Mouse (Mus musculus): Measurements from ENCODE around the gene 1700016D06Rik. TPM values are rescaled to one million over a fixed set of nuclear protein-coding genes. Genes with fewer than 3 reads are reported as not detected.

The 1700016D06Rik gene
- total RNA-seq (2021), result not detected

DNA sequence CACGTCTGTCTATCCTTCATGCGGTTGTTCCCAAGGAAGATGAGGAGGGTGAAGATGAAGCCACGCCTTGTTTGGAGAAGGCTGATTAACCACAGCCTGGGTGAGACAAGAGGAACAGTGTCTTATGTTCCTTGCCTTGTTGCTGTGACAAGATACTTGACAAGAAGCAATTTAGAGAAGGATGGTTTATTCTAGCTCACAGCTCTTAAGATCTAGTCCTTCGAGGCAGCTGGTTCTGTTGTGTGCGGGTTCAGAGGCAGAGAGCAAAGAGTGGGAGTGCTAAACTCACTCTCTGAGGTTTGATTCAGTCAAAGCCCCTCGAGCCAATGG is at the start of gene 1700016D06Rik:
TSS of gene 1700016D06Rik (minus strand) at position 31 of the 330 bp plus-strand sequence.
- DNase-seq, result no peak
- intact Hi-C loops (cut with DNase I), result loop anchor here (2.0 to 5.0 kb wide), 5 partner anchors 64 to 254 kb away; no protein-coding TSS in a partner anchor

DNA sequence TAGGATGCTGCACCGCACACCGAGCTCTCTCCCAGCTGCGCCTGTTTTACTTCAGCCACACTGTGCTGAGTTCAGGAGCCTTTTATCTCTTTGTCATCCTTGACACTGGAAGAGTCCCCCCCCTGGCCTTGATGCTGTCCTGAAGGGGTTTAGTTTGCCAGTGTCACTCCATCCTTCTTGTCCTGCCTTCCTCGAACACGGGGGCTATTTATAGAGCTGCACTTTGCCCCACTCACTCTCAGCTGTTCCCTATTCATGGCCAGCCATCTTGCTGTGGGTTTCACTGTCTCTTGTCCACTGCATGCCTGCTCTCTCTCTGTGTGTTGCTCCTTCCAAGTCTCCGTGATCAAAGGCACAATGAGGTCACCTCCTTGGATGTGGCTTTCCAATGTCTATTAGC is 48.6 kb upstream of the 1700016D06Rik start:
- no peak for DNase-seq

DNA sequence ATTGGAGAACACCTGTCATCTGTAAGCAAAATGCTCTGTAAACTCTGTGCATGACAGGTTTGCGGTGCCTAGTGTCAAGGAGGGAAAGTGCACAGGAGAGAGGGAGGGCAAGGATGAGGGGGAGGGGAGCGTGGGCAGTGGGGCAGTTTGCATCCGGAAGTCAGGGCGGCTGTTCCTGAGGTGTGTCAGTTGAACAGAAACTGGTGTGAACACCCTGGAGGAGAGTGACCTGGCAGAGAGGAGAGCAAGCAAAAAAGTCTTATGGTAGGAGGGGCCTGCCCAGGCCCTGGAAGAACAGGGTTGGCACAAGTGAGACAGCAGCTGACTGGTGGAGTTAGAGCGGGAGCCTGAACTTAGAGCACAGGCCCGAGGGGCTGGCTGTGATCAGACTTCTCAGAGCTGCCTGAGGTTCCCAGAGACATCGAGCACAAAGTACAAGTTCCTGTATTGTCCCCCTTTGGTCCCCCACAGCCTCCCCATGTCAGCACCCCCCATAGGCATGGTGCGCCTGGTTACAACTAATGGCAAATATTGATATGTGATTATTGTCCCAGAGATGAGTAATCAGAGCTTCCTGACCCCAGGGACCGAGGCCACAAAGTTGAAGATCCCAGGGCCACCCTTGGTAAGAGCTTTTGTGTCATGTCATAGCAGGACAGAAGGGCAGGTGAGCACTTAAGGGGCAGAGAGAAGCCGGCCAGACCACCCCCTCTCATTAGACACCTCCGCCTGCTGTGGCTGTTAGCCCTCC is 46.2 kb upstream of the 1700016D06Rik start:
- no peak for DNase-seq
- intact Hi-C loops (cut with DNase I), result no loop called here

More for the DNA sequence above, 48.6 kb upstream of the 1700016D06Rik start:
- intact Hi-C loops (cut with DNase I), result no loop called here

DNA sequence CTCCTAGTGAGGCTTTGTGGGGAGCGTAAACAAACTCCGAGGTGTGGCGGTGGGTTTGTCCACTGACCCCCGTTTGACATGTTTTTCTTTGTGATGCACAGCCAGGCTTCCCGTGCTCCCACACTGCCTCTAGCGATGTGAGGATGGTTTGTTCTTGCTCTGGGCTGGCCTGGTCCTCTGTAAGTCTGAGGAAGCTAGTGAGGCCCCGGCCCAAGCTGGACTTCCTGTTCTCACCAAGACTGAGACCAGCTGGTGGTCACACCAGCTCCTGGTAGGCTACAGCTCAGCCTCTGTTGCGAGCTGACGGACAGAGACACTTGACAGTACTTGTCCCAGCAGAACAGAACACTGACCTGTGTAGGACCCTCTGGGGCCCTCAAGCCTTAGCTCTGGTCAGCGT is 42.7 kb upstream of the 1700016D06Rik start:
- intact Hi-C loops (cut with DNase I), result no loop called here
- DNase-seq, result no peak

DNA sequence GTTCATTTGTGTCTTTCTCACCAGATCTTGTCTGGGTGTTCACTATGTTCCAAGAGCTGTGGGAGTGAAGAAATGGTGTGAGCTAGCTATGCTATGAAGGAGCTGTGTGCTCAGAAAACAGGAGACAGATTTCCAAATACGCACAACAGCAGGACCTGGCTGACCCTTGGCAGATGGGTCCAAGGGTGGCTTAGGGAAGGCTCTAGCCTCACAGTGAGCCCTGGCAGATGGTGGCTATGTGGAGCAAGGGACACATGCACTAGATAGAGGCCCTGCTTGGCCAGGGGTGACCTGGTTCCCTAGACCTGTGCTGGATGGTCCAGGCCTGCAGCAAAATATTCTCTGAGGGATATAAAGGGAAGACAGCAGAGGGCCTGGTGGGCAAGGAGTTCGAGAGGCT is 40.0 kb upstream of the 1700016D06Rik start:
- intact Hi-C loops (cut with DNase I), result no loop called here
- DNase-seq, result no peak

DNA sequence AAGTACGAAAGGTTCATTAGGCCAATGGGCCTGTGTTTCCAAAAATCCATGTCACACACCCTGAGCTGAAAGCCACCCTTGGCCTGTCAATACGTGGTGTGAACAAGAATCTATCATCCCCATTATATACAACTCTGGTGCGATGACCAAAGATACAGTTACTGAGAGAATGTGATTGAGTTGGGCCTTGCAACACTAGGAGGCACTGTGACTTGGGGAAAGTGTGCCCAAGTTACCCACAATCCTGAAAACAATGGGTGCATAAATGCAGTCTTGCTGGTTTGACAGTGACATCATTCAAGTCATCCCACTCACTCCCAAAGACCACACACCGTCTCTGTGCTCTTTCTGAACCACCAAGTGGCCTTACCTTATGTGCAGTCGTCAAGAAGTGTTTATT is 38.2 kb upstream of the 1700016D06Rik start:
- intact Hi-C loops (cut with DNase I), result no loop called here
- no peak for DNase-seq

DNA sequence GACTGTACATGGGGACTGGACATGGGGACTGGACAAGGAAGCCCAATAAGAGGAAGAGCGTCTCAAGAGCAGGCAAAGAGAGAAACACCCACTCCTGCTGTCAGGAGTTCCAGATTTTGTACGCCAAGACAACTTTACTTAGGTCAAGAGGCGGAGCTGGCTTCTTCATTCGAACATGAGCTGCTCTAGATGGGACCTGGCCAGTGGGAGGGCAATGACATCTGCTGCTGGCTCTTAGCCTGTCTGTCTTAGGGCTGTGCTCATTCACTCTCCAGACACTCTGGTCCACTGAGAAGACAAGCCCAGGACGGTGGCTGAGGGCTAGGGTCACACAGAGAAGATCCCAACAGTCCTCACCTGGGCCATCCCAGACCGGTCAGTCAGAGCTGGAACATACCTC is 36.2 kb upstream of the 1700016D06Rik start:
- DNase-seq, result no peak
- intact Hi-C loops (cut with DNase I), result no loop called here

DNA sequence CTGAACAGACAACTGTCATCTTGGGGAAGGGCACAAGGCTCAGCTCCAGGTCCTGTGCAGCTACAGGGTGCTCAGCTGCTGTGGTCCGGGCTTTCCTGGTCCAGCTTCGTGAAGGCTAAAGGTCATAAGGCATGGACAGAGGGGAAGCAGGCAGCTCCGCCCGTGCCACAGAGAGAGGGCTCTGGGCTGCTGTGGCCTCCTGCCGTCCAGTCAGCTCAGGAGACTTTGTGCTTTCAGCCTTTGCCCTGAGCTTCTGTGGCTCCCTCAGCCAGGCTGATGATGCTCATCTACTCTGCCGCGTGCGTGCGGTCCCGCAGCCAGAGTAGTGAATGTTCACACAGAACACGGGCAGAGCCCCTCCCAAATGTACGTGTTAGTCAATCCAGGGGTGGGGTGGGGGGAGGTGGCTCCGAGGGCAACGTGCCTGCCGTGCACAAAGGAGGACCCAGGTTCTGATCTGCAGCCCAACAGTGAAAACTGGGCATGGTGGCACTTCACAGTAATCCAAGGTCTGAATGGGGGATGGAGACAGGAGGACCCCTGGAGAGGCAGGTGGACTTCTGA is 34.9 kb upstream of the 1700016D06Rik start:
- intact Hi-C loops (cut with DNase I), result no loop called here

DNA sequence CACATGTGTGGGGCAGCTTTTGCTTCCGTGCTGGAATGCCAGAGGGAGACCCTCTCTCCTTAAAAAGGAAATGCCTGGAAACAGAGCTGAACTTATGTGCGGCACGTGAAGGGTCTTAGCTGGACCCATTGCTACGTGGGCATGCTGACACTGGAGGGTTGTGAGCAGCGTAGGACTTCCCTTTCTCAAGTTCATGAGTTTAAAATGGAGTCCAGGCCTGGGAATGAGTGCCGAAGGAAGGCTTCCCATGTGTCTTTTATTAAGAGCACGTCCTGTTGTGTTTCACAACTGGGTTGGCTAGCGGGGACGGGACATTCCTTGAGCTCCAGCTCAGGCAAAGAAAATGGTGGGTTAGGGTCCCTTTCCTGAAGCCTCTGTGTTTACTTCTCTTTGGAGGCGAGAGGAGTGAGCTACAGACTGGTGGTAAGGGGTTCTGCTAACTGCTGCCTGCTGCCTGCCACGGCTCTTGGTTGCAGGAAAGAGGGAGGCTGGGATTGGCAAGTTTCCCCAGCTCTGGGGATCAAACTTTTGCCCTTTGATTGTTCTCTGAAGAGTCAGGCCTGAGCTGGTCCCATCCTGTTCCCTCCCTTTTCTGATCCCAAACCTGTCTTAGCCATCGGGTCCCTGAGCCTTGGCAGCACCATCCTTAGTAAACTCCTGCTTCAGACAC is 29.5 kb upstream of the 1700016D06Rik start:
- intact Hi-C loops (cut with DNase I), result no loop called here
- DNase-seq, result no peak

More for the DNA sequence above, 34.9 kb upstream of the 1700016D06Rik start:
- no peak for DNase-seq

DNA sequence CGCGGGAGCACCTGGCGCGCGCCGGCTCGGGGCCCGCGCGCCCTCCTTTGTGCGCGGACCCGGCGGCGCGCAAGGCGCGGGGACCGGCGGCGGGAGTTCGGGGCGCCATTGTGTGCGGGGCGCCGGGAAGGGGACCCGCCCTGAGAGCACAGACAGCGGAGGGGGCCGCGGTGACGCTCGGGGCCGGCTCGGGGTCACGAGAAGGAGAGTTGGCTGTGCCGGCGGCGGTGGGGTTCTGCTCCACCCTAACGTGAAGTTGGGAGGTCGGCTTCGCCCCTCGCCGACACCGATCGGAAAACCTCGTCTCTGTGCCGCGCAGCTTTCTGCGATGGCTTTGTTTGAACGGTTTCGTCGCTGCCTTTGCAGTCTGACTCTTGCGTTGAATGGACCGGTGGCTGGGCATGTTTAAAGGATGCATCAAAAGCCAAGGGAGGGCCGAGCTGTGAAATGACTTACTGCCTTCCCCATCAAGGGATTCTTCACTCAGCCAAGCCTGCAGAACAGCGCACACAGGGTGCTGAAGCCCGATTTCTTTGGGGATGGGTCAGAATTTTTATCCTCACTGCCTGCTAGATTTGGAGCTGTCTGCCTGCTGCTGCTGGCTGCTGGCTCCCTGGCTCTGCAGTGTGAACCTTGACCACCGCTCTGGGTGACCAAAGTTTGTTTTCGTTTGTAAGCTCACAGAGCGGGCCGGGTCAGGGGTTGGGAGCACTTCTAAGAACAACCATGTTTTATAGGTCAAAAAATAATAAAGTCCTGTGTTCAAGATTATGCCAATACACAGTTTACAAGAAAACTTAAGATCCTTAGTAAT is 27.8 kb upstream of the 1700016D06Rik start:
- intact Hi-C loops (cut with DNase I), result loop anchor here (5.0 kb wide), 1 partner anchor 59 kb away; no protein-coding TSS in a partner anchor

DNA sequence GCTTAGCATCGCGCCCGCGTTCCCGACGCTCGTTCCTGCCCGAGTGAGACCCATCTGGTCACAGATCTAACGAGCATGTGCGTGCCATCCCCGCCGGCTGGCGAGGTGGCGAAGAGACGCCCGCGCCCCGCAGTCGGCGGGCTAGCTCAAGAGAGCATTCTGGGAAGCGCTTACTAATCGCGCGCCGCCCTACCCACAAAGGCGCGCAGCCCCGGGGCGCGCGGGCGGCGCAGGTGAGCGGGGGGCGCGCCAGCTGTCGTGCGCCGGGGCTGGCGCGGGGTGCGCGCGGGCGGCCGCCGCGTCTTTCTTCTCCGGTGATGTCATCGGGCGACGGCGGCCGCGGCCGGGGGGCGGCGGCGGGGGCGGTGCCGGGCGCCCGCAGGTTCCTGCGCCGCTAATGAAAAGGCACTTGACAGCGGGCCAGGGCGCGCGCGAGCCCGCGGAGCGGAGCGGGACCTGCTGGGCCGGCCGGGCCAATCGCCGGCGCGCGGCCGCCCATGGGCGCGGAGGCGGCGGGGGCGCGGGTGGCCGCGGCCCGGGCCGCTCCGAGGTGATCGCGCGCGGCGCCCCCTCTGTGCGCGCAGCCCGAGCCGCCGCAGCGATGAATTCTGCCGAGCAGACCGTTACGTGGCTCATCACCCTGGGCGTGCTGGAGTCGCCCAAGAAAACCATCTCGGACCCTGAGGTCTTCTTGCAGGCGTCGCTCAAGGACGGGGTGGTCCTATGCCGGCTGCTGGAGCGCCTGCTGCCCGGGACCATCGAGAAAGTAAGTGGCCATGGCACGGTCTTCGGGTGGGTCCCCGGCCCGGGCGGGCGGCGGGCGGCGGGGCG is 27.0 kb upstream of the 1700016D06Rik start, which contains the start of gene Arhgef7:
TSS of gene Arhgef7 (plus strand) at position 71 of the 831 bp plus-strand sequence.
- intact Hi-C loops (cut with DNase I), result loop anchor here (5.0 kb wide), 1 partner anchor 59 kb away; no protein-coding TSS in a partner anchor
- DNase-seq, result peak; percentile 40 to 43

More for the DNA sequence above, 27.8 kb upstream of the 1700016D06Rik start:
- peak in 1 of 2 experiments; percentile 15 for DNase-seq

DNA sequence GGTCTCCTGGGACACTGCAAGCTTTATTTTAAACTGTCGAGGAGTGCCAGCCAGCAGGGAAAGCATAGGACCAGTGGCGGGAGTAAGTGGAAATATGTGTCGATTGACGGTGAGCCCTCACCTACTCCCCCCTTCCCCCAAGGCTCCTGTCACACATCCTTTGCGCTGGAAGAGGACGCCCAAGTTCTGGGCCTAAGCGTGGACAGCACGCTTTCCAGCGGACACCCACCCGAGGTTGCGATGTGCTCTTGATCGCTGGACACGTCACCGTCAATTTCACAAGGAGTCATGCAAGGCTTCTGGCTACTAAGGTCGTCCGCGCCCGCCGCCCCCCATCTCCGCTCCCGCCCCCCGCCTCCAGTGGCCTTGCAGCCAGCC is 26.4 kb upstream of the 1700016D06Rik start:
- DNase-seq, result no peak
- intact Hi-C loops (cut with DNase I), result loop anchor here (5.0 kb wide), 1 partner anchor 60 kb away; no protein-coding TSS in a partner anchor

DNA sequence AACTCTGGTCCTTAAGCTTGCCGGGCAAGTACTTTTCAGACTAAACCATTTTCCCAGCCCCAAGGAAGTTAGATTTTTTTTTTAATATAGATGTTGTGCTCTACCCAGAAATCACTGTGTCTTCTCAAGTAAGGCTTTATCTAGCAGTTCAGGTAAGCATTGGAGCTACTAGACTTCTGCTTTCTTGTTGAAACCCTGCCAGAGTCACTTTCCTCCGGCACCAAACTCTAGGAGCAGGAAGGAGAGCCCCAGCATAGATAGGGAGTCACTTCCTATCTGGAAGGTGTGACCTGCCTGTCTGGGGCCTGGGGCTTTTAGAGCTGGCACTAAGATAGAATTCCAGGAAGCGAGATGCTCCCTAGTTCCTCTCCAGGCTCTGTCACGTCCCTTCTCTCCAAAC is 16.3 kb upstream of the 1700016D06Rik start:
- no peak for DNase-seq
- intact Hi-C loops (cut with DNase I), result no loop called here

DNA sequence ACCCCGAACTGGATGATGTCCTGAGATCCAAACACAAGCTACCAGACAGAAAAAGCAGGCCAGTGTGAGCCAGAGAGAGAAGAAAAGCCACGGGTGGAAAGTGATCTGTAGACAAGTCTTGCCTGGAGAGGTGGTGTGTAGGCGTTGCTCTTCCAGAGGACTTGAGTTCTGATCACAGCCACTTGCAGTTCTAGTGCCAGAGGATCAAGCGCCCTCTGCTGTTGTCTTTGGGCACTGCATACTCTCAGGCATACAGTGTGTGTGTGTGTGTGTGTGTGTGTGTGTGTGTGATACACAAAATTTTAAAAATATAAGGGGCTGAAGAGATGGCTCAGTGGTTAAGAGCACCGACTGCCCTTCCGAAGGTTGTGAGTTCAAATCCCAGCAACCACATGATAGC is 11.4 kb upstream of the 1700016D06Rik start:
- DNase-seq, result no peak
- intact Hi-C loops (cut with DNase I), result no loop called here

DNA sequence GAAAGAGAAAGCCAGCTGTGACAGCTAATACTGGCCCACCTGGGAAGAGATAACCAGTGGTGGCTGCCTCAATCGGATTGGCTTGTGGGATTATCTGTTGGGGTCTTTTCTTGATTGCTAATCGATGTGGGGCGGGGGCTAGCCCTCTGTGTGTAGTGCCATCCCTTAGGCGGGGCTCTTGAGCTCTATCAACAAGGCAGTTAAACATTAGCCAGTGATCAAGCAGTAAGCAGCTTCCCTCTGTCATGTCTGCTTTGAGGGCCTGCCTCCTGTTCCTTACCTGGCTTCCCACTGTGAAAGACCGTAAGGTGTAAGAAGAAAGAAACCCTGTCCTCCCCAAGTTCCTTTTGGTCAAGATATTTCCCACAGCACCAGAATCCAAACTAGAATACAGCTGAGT is 9.6 kb upstream of the 1700016D06Rik start:
- intact Hi-C loops (cut with DNase I), result no loop called here
- no peak for DNase-seq

DNA sequence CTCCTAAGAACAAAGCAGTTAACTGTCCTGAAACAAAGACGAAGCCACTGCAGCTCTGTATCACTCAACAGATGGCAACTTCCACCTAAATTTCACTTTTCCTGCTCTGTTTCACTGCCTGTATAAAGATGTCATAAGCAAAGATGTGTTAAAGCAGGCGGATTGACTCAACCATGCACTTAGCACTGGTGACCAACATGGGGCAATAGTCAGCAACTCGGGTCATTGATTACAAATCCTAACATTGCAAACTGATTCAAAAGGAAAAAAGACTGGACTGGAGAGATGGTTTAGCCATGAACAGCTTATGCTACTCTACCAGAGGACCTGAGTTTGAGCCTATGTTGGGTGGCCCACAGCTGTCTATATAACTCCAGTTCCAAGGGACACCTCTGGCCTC is 8.7 kb upstream of the 1700016D06Rik start:
- intact Hi-C loops (cut with DNase I), result no loop called here
- DNase-seq, result no peak

DNA sequence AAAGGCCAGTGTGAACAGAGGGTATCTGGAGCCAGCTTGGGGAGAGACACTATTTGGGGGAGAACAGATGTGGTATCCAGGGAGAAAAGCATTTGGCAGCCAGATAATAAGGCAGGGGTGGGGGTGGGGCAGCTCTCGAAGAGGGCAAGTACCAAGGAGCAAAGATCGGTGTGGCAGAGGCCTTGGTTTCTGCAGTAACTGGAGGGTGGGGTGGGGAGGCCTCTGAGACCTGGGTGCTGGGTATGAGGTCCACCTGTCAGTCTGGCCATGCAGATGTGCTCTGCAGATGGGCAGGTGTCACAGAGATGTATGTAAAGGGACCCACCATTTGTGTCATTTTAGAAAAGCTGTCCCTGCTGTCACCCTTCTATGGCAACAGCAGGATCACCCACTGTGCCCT is 8.0 kb upstream of the 1700016D06Rik start:
- DNase-seq, result no peak
- intact Hi-C loops (cut with DNase I), result no loop called here

DNA sequence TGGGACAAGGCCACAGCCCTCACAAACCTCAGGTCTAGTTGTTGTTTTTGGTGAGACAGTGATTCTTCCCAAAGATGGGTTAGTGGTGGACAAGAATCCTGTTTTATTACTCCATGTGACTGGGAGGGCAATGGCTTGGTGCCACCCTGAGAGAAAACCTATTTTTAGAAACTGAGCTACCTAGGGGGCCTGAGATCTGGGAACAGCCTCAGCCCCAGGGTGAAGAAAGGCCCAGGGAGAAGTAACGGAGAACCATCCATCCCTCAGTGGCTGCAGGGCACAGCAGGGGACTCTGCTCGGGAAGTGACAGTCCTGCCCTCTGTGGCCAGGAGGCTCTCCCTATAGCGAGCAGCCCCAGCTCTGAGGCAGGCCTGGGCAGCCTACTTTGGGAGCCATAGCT is 6.8 kb upstream of the 1700016D06Rik start:
- DNase-seq, result peak in 1 of 2 experiments; percentile 16
- intact Hi-C loops (cut with DNase I), result no loop called here

DNA sequence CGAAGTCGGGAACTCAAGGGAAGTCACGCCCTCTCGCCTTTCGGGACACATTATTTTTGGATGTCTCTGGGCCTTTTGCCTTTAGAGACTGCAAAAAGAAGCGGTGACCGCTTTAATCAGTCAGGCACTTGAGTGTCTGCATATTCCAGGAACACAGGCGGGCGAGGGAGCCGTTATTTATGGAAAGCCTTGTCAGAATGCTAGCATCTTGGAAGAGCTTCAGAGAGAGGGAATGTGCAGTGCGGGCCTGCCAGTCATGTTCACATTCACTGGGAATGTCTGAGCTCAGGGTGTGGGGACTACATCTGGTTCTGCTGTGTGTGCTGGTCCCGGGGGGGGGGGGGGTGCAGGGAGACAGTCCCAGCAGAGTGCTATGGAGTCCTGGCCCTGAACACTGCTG is 5.0 kb upstream of the 1700016D06Rik start:
- DNase-seq, result peak; percentile 30 to 42
- intact Hi-C loops (cut with DNase I), result no loop called here
